Mouse (Mus musculus): ENCODE measurements around the gene Qrich1. TPM values are rescaled to one million over a fixed set of nuclear protein-coding genes. Genes with fewer than 3 reads are reported as not detected.
A peak's percentile ranks its signal among the peaks of the same experiment; 100 is the strongest.

The Qrich1 gene
- 100 to 1,000 TPM; 136 to 141 TPM for total RNA-seq (2021)

GRCm38 (mm10) chr9:108516380-108517251, at the start of gene Qrich1:
Gene Qrich1 (plus strand): TSS chr9:108516806.
- intact Hi-C loops (cut with DNase I), result no loop called here
- peak; percentile 96 to 97 for DNase-seq (ENCODE audit: low spot score in 2 of 2)

- DNase-seq (ENCODE audit: low spot score in 2 of 2), result no peak
- intact Hi-C loops (cut with DNase I), result no loop called here
Observed at GRCm38 (mm10) chr9:108469430-108469829, 47.2 kb upstream of the Qrich1 start.

GRCm38 (mm10) chr9:108469845-108470244, 46.8 kb upstream of the Qrich1 start:
- intact Hi-C loops (cut with DNase I), result no loop called here
- DNase-seq (ENCODE audit: low spot score in 2 of 2), result no peak

GRCm38 (mm10) chr9:108474528-108474927, 42.1 kb upstream of the Qrich1 start:
- no peak for DNase-seq (ENCODE audit: low spot score in 2 of 2)
- intact Hi-C loops (cut with DNase I), result no loop called here

GRCm38 (mm10) chr9:108478638-108479156, 37.9 kb upstream of the Qrich1 start:
- peak in 1 of 2 experiments; percentile 33 for DNase-seq (ENCODE audit: low spot score in 2 of 2)
- intact Hi-C loops (cut with DNase I), result no loop called here

GRCm38 (mm10) chr9:108479241-108479640, 37.4 kb upstream of the Qrich1 start:
- intact Hi-C loops (cut with DNase I), result no loop called here
- no peak for DNase-seq (ENCODE audit: low spot score in 2 of 2)

- intact Hi-C loops (cut with DNase I), result no loop called here
- peak in 1 of 2 experiments; percentile 14 for DNase-seq (ENCODE audit: low spot score in 2 of 2)
Observed at GRCm38 (mm10) chr9:108479721-108480351, 36.8 kb upstream of the Qrich1 start, which contains the start of gene Lamb2. Gene Lamb2 (plus strand): TSS chr9:108479736.

GRCm38 (mm10) chr9:108480813-108481519, 35.6 kb upstream of the Qrich1 start:
- no peak for DNase-seq (ENCODE audit: low spot score in 2 of 2)
- intact Hi-C loops (cut with DNase I), result no loop called here

- DNase-seq (ENCODE audit: low spot score in 2 of 2), result no peak
Observed at GRCm38 (mm10) chr9:108481520-108482210, 34.9 kb upstream of the Qrich1 start.

GRCm38 (mm10) chr9:108483051-108483790, 33.4 kb upstream of the Qrich1 start:
- no peak for DNase-seq (ENCODE audit: low spot score in 2 of 2)
- intact Hi-C loops (cut with DNase I), result no loop called here

More at GRCm38 (mm10) chr9:108481520-108482210, 34.9 kb upstream of the Qrich1 start:
- intact Hi-C loops (cut with DNase I), result no loop called here

- intact Hi-C loops (cut with DNase I), result no loop called here
- DNase-seq (ENCODE audit: low spot score in 2 of 2), result no peak
Observed at GRCm38 (mm10) chr9:108484021-108484420, 32.6 kb upstream of the Qrich1 start.

- intact Hi-C loops (cut with DNase I), result no loop called here
- DNase-seq (ENCODE audit: low spot score in 2 of 2), result no peak
Observed at GRCm38 (mm10) chr9:108485301-108485875, 31.2 kb upstream of the Qrich1 start.

- no peak for DNase-seq (ENCODE audit: low spot score in 2 of 2)
- intact Hi-C loops (cut with DNase I), result no loop called here
Observed at GRCm38 (mm10) chr9:108486973-108487530, 29.6 kb upstream of the Qrich1 start.

GRCm38 (mm10) chr9:108488403-108488802, 28.2 kb upstream of the Qrich1 start:
- DNase-seq (ENCODE audit: low spot score in 2 of 2), result no peak
- intact Hi-C loops (cut with DNase I), result no loop called here

GRCm38 (mm10) chr9:108489215-108489614, 27.4 kb upstream of the Qrich1 start:
- DNase-seq (ENCODE audit: low spot score in 2 of 2), result no peak
- intact Hi-C loops (cut with DNase I), result no loop called here

GRCm38 (mm10) chr9:108489702-108490558, 26.7 kb upstream of the Qrich1 start:
- intact Hi-C loops (cut with DNase I), result loop anchor here (2.0 kb wide), 1 partner anchor 19 kb away; no protein-coding TSS in a partner anchor
- DNase-seq (ENCODE audit: low spot score in 2 of 2), result no peak
